Mouse (Mus musculus): ENCODE measurements at regions not wholly inside any gene's neighbourhood (a gene's known extent, or its start where the extent isn't known, plus 50 kb on each side); places are given as distances from the start of the nearest gene placed in this dataset.

DNA sequence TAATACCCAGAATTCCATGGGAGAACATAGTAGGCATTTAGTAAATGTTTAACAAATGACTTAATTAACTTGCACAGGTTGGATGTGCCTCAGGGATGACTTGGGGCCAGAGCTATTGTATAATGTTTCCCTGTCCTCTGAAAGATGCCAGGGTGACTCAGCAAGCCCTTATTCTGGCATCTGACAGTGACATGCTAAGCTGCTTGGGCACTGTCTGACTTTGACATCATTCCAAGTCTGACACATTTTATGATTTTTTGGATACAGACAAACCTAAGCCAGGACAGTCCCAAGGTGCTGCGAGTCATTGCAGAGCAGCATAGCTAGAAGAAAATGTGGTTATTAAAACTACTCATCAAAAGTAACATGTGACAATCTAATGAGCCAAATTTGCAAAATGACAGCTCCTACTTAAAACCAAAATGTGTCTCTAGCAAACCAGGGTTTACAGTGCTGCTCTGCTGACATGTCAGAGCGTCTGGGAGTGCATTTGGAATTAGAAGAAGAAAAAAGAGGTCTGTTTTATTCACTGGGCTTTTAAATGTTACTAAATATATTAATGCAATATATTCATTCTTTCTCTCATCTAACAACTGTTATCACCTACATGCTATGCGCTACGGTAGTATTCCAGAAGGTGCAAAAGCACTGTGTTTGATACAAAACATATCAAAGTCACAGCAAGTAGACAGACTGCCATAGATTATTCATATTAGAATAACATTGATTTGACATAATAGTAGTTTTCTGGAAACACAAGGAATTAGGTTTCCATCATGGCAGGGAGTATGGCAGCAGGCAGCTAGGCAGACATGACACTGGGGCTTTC is 64.1 kb upstream of the Klf12 start:
- DNase-seq, result no peak

- DNase-seq, result no peak
Observed at GRCm38 (mm10) chr14:100336926-100337325, 52.4 kb upstream of the Klf12 start.

Data from kidney, postnatal 36 days (tissue).